Mouse (Mus musculus) layer of hippocampus, adult 8-10 months (tissue): ENCODE data around the gene Ift172. TPM values are rescaled to one million over a fixed set of nuclear protein-coding genes. Genes with fewer than 3 reads are reported as not detected.
"Not testable (repeated sequence)": the region's sequence is repeated elsewhere in the genome, so short reads cannot be mapped to it uniquely, and the experiment has no call there.

Experiments
- DNase-seq, 2 experiments: peaks; one replicate each; pipeline ENCODE4 v3.0.0; 2022; ENCODE audit warnings: low spot score in 2 of 2
- total RNA-seq, 4 experiments: library from RNA; stranded (reverse); gene quantifications; 2 replicates each; pipeline ENCODE4 v1.2.4; 2022

Ift172 gene
- total RNA-seq, 4 experiments from 2014 or later = 74.6 to 128 (median 85.9) TPM

- no peak for DNase-seq
Measured at GRCm38 (mm10) chr5:31218294-31218693, 72.6 kb downstream of the Ift172 start.

GRCm38 (mm10) chr5:31216554-31216953 lies 74.4 kb downstream of the Ift172 start:
- DNase-seq = not testable (repeated sequence)

- no peak for DNase-seq
Measured at GRCm38 (mm10) chr5:31204421-31204820, 86.5 kb downstream of the Ift172 start.

- no peak for DNase-seq
Measured at GRCm38 (mm10) chr5:31203866-31204265, 87.0 kb downstream of the Ift172 start.

Other genes with a start within 250 kb of the Ift172 start
- 10 to 100 TPM; 69.8 to 92.2 (median 78.6) TPM for gene Atraid, start 242.8 kb downstream of the Ift172 start, total RNA-seq
- gene Slc5a6, start 242.2 kb downstream of the Ift172 start, total RNA-seq = 10 to 100 TPM; 15.8 to 21.3 (median 18.6) TPM
- 10 to 100 TPM; 18.2 to 20.4 (median 19.2) TPM for gene Cad, start 236.3 kb downstream of the Ift172 start, total RNA-seq
- gene Dnajc5g, start 184.8 kb downstream of the Ift172 start, total RNA-seq = not detected
- gene Slc30a3, start 182.9 kb downstream of the Ift172 start, total RNA-seq = 10 to 100 TPM; 65.2 to 81.6 (median 76.8) TPM
- not detected for gene Trim54, start 174.4 kb downstream of the Ift172 start, total RNA-seq
- gene Ucn, start 152.3 kb downstream of the Ift172 start, total RNA-seq = not detected
- 10 to 100 TPM; 53.4 to 61.1 (median 59.8) TPM for gene Mpv17, start 136.9 kb downstream of the Ift172 start, total RNA-seq
- 1 to 10 TPM; 1.3 to 4.9 (median 3.1) TPM for gene Gm29609, start 111.2 kb downstream of the Ift172 start, total RNA-seq
- 10 to 100 TPM; 63.0 to 87.0 (median 67.8) TPM for gene Gtf3c2, start 111.0 kb downstream of the Ift172 start, total RNA-seq
- gene Snx17, start 97.9 kb downstream of the Ift172 start, total RNA-seq = 10 to 100 TPM; 72.0 to 88.3 (median 81.7) TPM
- 10 to 100 TPM; 34.9 to 45.0 (median 41.7) TPM for gene Eif2b4, start 97.7 kb downstream of the Ift172 start, total RNA-seq
- gene Zfp513, start 88.8 kb downstream of the Ift172 start, total RNA-seq = 10 to 100 TPM; 26.0 to 31.9 (median 30.4) TPM
- gene Ppm1g, start 70.4 kb downstream of the Ift172 start, total RNA-seq = 10 to 100 TPM; 69.8 to 79.5 (median 73.1) TPM
- gene Nrbp1, start 50.3 kb downstream of the Ift172 start, total RNA-seq = 10 to 100 TPM; 88.0 to 94.1 (median 90.9) TPM
- under 1 TPM in 1 of 4 experiments, not detected in 3; 0.85 TPM for gene Gm9970, start 49.9 kb downstream of the Ift172 start, total RNA-seq
- 1 to 10 TPM; 2.3 to 3.6 (median 2.9) TPM for gene Krtcap3, start 39.4 kb downstream of the Ift172 start, total RNA-seq
- gene Fndc4, start 5.0 kb upstream of the Ift172 start, total RNA-seq = 100 to 1,000 TPM; 172 to 178 (median 176) TPM
- under 1 TPM in 1 of 4 experiments, not detected in 3; 0.20 TPM for gene Gckr, start 6.3 kb upstream of the Ift172 start, total RNA-seq
- gene Zfp512, start 161.3 kb upstream of the Ift172 start, total RNA-seq = 10 to 100 TPM; 50.2 to 52.5 (median 52.1) TPM
- under 1 TPM in 2 of 4 experiments, not detected in 2; 0.25 to 0.27 TPM for gene 4930548H24Rik, start 194.6 kb upstream of the Ift172 start, total RNA-seq
- gene Gpn1, start 203.6 kb upstream of the Ift172 start, total RNA-seq = 10 to 100 TPM; 31.1 to 39.7 (median 35.2) TPM
- 10 to 100 TPM; 49.5 to 55.8 (median 52.1) TPM for gene Slc4a1ap, start 235.9 kb upstream of the Ift172 start, total RNA-seq
- 10 to 100 TPM; 18.0 to 20.3 (median 19.2) TPM for gene Supt7l, start 236.7 kb upstream of the Ift172 start, total RNA-seq